Mouse (Mus musculus): Measurements from ENCODE around the gene Lime1.

Lime1 gene

GRCm38 (mm10) chr2:181391022-181391421 lies 11.1 kb downstream of the Lime1 start:
- DNase-seq (ENCODE audit: extremely low spot score) = no peak

- no peak for DNase-seq (ENCODE audit: extremely low spot score)
Observed at GRCm38 (mm10) chr2:181391541-181391940, 11.7 kb downstream of the Lime1 start.

- peak; percentile 74 for DNase-seq (ENCODE audit: extremely low spot score)
Observed at GRCm38 (mm10) chr2:181392600-181393213, 12.8 kb downstream of the Lime1 start.

GRCm38 (mm10) chr2:181394086-181394485 lies 14.2 kb downstream of the Lime1 start:
- no peak for DNase-seq (ENCODE audit: extremely low spot score)

GRCm38 (mm10) chr2:181397207-181397761 lies 17.4 kb downstream of the Lime1 start:
- no peak for DNase-seq (ENCODE audit: extremely low spot score)

- DNase-seq (ENCODE audit: extremely low spot score) = no peak
Observed at GRCm38 (mm10) chr2:181401497-181401896, 21.6 kb downstream of the Lime1 start.

GRCm38 (mm10) chr2:181403722-181404121 lies 23.8 kb downstream of the Lime1 start:
- no peak for DNase-seq (ENCODE audit: extremely low spot score)

GRCm38 (mm10) chr2:181409643-181410042 lies 29.8 kb downstream of the Lime1 start:
- DNase-seq (ENCODE audit: extremely low spot score) = no peak

- peak; percentile 70 for DNase-seq (ENCODE audit: extremely low spot score)
Observed at GRCm38 (mm10) chr2:181410760-181411473, 31.0 kb downstream of the Lime1 start.

- no peak for DNase-seq (ENCODE audit: extremely low spot score)
Observed at GRCm38 (mm10) chr2:181413141-181413540, 33.3 kb downstream of the Lime1 start.

- DNase-seq (ENCODE audit: extremely low spot score) = no peak
Observed at GRCm38 (mm10) chr2:181415945-181416344, 36.1 kb downstream of the Lime1 start.

- no peak for DNase-seq (ENCODE audit: extremely low spot score)
Observed at GRCm38 (mm10) chr2:181419359-181419758, 39.5 kb downstream of the Lime1 start.

- DNase-seq (ENCODE audit: extremely low spot score) = no peak
Observed at GRCm38 (mm10) chr2:181420426-181420825, 40.5 kb downstream of the Lime1 start.

GRCm38 (mm10) chr2:181420903-181421638 lies 41.2 kb downstream of the Lime1 start:
- no peak for DNase-seq (ENCODE audit: extremely low spot score)

GRCm38 (mm10) chr2:181423834-181424233 lies 44.0 kb downstream of the Lime1 start:
- no peak for DNase-seq (ENCODE audit: extremely low spot score)
